Mouse (Mus musculus): ENCODE data around the gene Fam189b.

- no peak for TF ChIP-seq CTCF (IDR thresholded peaks at IDR 0.05)
- no peak for TF ChIP-seq POLR2A (IDR thresholded peaks at IDR 0.05; ENCODE audit: insufficient read depth, low read depth, low read length)
- no peak for TF ChIP-seq EP300 (IDR thresholded peaks at IDR 0.05; ENCODE audit: insufficient read depth, low read depth, low read length)
These were observed 23.7 kb upstream of the Fam189b start for GRCm38 (mm10) chr3:89159211-89159610.
